Mouse (Mus musculus) cortical plate, adult 2 months (tissue): ENCODE measurements at regions not wholly inside any gene's neighbourhood (a gene's known extent, or its start where the extent isn't known, plus 50 kb on each side); places are given as distances from the start of the nearest gene placed in this dataset.

Experiments
- CTCF ChIP-seq: fragments of 200-500 bp; IDR thresholded peaks from 2 replicates; pipeline ENCODE4 v1.5.1; 2011; ENCODE audit warnings: mild to moderate bottlenecking, control low read depth, low read length; ENCODE audit not compliant: insufficient read depth; ENCODE audit errors: extremely low read depth
- POLR2A ChIP-seq: fragments of 200-500 bp; IDR thresholded peaks from 2 replicates; pipeline ENCODE4 v1.6.1; 2011; ENCODE audit warnings: mild to moderate bottlenecking, low read length, control low read depth; ENCODE audit not compliant: insufficient read depth; ENCODE audit errors: extremely low read depth

- TF ChIP-seq CTCF: no peak
- no peak for TF ChIP-seq POLR2A
These were observed 1070.6 kb upstream of the Cited2 start for GRCm38 (mm10) chr10:16652450-16652849.
